Mouse (Mus musculus): ENCODE data around the gene Mgat5. TPM values are rescaled to one million over a fixed set of nuclear protein-coding genes. Genes with fewer than 3 reads are reported as not detected.

The Mgat5 gene
- polyA plus RNA-seq, 1 experiment from 2014 or later = 0.98 TPM

GRCm38 (mm10) chr1:127365706-127366105 lies 160.9 kb downstream of the Mgat5 start:
- no peaks in the 10 kb centered on the region for H3K27me3 ChIP-seq (ENCODE audit: control insufficient read depth, insufficient read depth, low read depth, low read length)
- ATAC-seq (ENCODE audit: low read depth) = no peak
- H3K9ac ChIP-seq (ENCODE audit: low read depth, low read length) = no peak overlapping the region
- H3K4me2 ChIP-seq (ENCODE audit: low read depth, low read length) = no peak overlapping the region
- no peaks in the 10 kb centered on the region for H3K36me3 ChIP-seq (ENCODE audit: control insufficient read depth, insufficient read depth)
- WGBS (ENCODE audit: insufficient replicate concordance) = 81% methylated on average over 5 of the region's 5 CpGs
- H3K4me3 ChIP-seq (ENCODE audit: low read depth, low read length) = no peak overlapping the region
- H3K4me1 ChIP-seq (ENCODE audit: control insufficient read depth, low read depth, low read length) = no peaks in the 10 kb centered on the region
- no peaks in the 10 kb centered on the region for H3K9me3 ChIP-seq (replicated peaks; ENCODE audit: control insufficient read depth, low read length)
- no peak overlapping the region for H3K27ac ChIP-seq (ENCODE audit: low read length)

- no peak for ATAC-seq (ENCODE audit: low read depth)
- H3K4me2 ChIP-seq (ENCODE audit: low read depth, low read length) = no peak overlapping the region
- WGBS (ENCODE audit: insufficient replicate concordance) = 71% methylated on average over 10 of the region's 10 CpGs
Measured at GRCm38 (mm10) chr1:127366111-127366510, 161.3 kb downstream of the Mgat5 start.

DNA sequence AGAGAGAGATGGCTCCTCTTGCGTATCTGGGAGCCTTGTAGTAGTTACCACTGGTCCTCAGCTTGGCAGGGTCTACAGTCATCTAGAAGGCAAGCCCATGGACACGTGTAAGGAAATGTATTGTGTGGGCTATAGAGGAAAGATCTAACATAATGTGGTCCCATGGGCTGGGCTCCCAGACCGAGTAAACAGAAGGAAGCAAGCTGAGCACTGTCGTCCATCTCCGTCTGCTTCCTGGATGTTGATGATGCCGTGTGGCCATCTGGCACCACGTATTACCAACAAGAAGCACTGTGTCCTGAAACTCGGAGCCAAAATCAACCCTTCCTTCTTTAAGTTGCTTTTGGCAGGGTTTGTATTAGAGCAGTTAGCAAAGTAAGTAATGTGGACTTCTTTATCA lies 163.7 kb downstream of the Mgat5 start:
- Histone ChIP-seq H3K4me3 (ENCODE audit: low read depth, low read length) (no peak overlapping the region), H3K27me3 (ENCODE audit: control insufficient read depth, insufficient read depth, low read depth, low read length) (no peaks in the 10 kb centered on the region), H3K36me3 (ENCODE audit: control insufficient read depth, insufficient read depth) (no peaks in the 10 kb centered on the region), H3K27ac (ENCODE audit: low read length) (no peak overlapping the region), H3K9ac (ENCODE audit: low read depth, low read length) (no peak overlapping the region), H3K4me1 (ENCODE audit: control insufficient read depth, low read depth, low read length) (no peaks in the 10 kb centered on the region), H3K4me2 (ENCODE audit: low read depth, low read length) (no peak overlapping the region), H3K9me3 (replicated peaks; ENCODE audit: control insufficient read depth, low read length) (no peaks in the 10 kb centered on the region)
- 77% methylated on average over 8 of the region's 8 CpGs for WGBS (ENCODE audit: insufficient replicate concordance)
- no peak for ATAC-seq (ENCODE audit: low read depth)

More at GRCm38 (mm10) chr1:127366111-127366510, 161.3 kb downstream of the Mgat5 start:
- Histone ChIP-seq H3K4me3 (ENCODE audit: low read depth, low read length) (no peak overlapping the region), H3K36me3 (ENCODE audit: control insufficient read depth, insufficient read depth) (no peaks in the 10 kb centered on the region), H3K27me3 (ENCODE audit: control insufficient read depth, insufficient read depth, low read depth, low read length) (no peaks in the 10 kb centered on the region), H3K9me3 (replicated peaks; ENCODE audit: control insufficient read depth, low read length) (no peaks in the 10 kb centered on the region), H3K27ac (ENCODE audit: low read length) (no peak overlapping the region), H3K9ac (ENCODE audit: low read depth, low read length) (no peak overlapping the region), H3K4me1 (ENCODE audit: control insufficient read depth, low read depth, low read length) (no peaks in the 10 kb centered on the region)

DNA sequence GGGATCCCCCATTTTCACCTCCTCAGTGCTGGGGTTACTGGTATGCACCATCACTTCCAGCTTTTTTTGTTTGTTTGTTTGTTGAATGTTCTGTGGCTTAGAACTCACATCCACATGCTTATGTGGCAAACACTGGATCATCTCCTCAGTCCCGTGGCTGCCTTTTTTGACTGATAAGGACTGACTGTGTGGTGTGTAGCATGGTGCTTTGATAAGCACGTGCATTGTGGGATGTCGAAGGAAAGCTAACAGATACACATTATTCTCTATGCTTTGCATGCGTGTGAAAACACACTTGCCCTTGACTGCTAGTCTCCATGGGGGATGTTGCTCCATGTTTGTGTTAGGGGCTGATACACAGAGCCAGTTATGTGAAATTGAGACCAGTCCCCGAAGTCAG lies 164.7 kb downstream of the Mgat5 start:
- WGBS (ENCODE audit: insufficient replicate concordance) = 39% methylated on average over 5 of the region's 5 CpGs
- H3K9me3 ChIP-seq (replicated peaks; ENCODE audit: control insufficient read depth, low read length) = no peaks in the 10 kb centered on the region
- no peak overlapping the region for H3K4me3 ChIP-seq (ENCODE audit: low read depth, low read length)
- no peak overlapping the region for H3K27ac ChIP-seq (ENCODE audit: low read length)
- no peak overlapping the region for H3K4me2 ChIP-seq (ENCODE audit: low read depth, low read length)
- no peaks in the 10 kb centered on the region for H3K36me3 ChIP-seq (ENCODE audit: control insufficient read depth, insufficient read depth)
- H3K27me3 ChIP-seq (ENCODE audit: control insufficient read depth, insufficient read depth, low read depth, low read length) = no peaks in the 10 kb centered on the region
- no peak for ATAC-seq (ENCODE audit: low read depth)
- no peaks in the 10 kb centered on the region for H3K4me1 ChIP-seq (ENCODE audit: control insufficient read depth, low read depth, low read length)
- no peak overlapping the region for H3K9ac ChIP-seq (ENCODE audit: low read depth, low read length)

GRCm38 (mm10) chr1:127372096-127372495 lies 167.3 kb downstream of the Mgat5 start:
- Histone ChIP-seq H3K36me3 (ENCODE audit: control insufficient read depth, insufficient read depth) (no peaks in the 10 kb centered on the region), H3K9me3 (replicated peaks; ENCODE audit: control insufficient read depth, low read length) (no peaks in the 10 kb centered on the region), H3K27me3 (ENCODE audit: control insufficient read depth, insufficient read depth, low read depth, low read length) (no peaks in the 10 kb centered on the region), H3K4me2 (ENCODE audit: low read depth, low read length) (no peak overlapping the region), H3K9ac (ENCODE audit: low read depth, low read length) (no peak overlapping the region), H3K4me3 (ENCODE audit: low read depth, low read length) (no peak overlapping the region), H3K4me1 (ENCODE audit: control insufficient read depth, low read depth, low read length) (no peaks in the 10 kb centered on the region), H3K27ac (ENCODE audit: low read length) (no peak overlapping the region)
- 66% methylated on average over 4 of the region's 4 CpGs for WGBS (ENCODE audit: insufficient replicate concordance)
- ATAC-seq (ENCODE audit: low read depth) = no peak

GRCm38 (mm10) chr1:127373559-127373958 lies 168.7 kb downstream of the Mgat5 start:
- Histone ChIP-seq H3K9ac (ENCODE audit: low read depth, low read length) (no peak overlapping the region), H3K27ac (ENCODE audit: low read length) (no peak overlapping the region), H3K27me3 (ENCODE audit: control insufficient read depth, insufficient read depth, low read depth, low read length) (no peaks in the 10 kb centered on the region), H3K9me3 (replicated peaks; ENCODE audit: control insufficient read depth, low read length) (no peaks in the 10 kb centered on the region), H3K4me2 (ENCODE audit: low read depth, low read length) (no peak overlapping the region), H3K4me3 (ENCODE audit: low read depth, low read length) (no peak overlapping the region), H3K4me1 (ENCODE audit: control insufficient read depth, low read depth, low read length) (no peaks in the 10 kb centered on the region), H3K36me3 (ENCODE audit: control insufficient read depth, insufficient read depth) (no peaks in the 10 kb centered on the region)
- WGBS (ENCODE audit: insufficient replicate concordance) = 72% methylated on average over 5 of the region's 5 CpGs
- ATAC-seq (ENCODE audit: low read depth) = no peak

DNA sequence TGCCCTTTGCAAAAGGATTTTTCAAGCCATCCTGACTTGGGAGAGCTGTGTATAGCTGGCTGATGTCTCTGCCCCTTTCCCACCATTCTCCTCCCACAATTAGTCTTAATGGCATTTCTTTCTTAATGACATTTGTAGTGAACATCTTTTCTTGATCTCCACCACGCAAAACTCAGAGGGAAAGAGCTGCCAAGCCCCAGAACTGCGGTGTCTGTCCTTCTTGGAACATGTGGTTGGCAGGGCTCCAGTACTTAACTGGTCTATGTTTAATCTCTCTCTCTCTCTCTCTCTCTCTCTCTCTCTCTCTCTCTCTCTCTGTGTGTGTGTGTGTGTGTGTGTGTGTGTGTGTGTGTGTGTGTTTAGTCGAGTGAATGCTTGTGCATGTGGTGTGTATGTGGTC lies 169.3 kb downstream of the Mgat5 start:
- no peak overlapping the region for H3K4me3 ChIP-seq (ENCODE audit: low read depth, low read length)
- no peak for ATAC-seq (ENCODE audit: low read depth)

GRCm38 (mm10) chr1:127380140-127380539 lies 175.3 kb downstream of the Mgat5 start:
- H3K4me3 ChIP-seq (ENCODE audit: low read depth, low read length) = no peak overlapping the region
- no peak for ATAC-seq (ENCODE audit: low read depth)
- H3K9me3 ChIP-seq (replicated peaks; ENCODE audit: control insufficient read depth, low read length) = no peaks in the 10 kb centered on the region
- WGBS (ENCODE audit: insufficient replicate concordance) = 52% methylated on average over 4 of the region's 4 CpGs
- H3K9ac ChIP-seq (ENCODE audit: low read depth, low read length) = no peak overlapping the region
- H3K36me3 ChIP-seq (ENCODE audit: control insufficient read depth, insufficient read depth) = no peaks in the 10 kb centered on the region
- no peaks in the 10 kb centered on the region for H3K4me1 ChIP-seq (ENCODE audit: control insufficient read depth, low read depth, low read length)
- no peak overlapping the region for H3K27ac ChIP-seq (ENCODE audit: low read length)
- no peaks in the 10 kb centered on the region for H3K27me3 ChIP-seq (ENCODE audit: control insufficient read depth, insufficient read depth, low read depth, low read length)
- no peak overlapping the region for H3K4me2 ChIP-seq (ENCODE audit: low read depth, low read length)

More for the DNA sequence above, 169.3 kb downstream of the Mgat5 start:
- Histone ChIP-seq H3K9me3 (replicated peaks; ENCODE audit: control insufficient read depth, low read length) (no peaks in the 10 kb centered on the region), H3K4me1 (ENCODE audit: control insufficient read depth, low read depth, low read length) (no peaks in the 10 kb centered on the region), H3K27ac (ENCODE audit: low read length) (no peak overlapping the region), H3K27me3 (ENCODE audit: control insufficient read depth, insufficient read depth, low read depth, low read length) (no peaks in the 10 kb centered on the region), H3K9ac (ENCODE audit: low read depth, low read length) (no peak overlapping the region), H3K4me2 (ENCODE audit: low read depth, low read length) (no peak overlapping the region), H3K36me3 (ENCODE audit: control insufficient read depth, insufficient read depth) (no peaks in the 10 kb centered on the region)
- WGBS (ENCODE audit: insufficient replicate concordance) = 52% methylated on average over 3 of the region's 3 CpGs

GRCm38 (mm10) chr1:127380749-127381501 lies 176.1 kb downstream of the Mgat5 start:
- Histone ChIP-seq H3K36me3 (ENCODE audit: control insufficient read depth, insufficient read depth) (no peaks in the 10 kb centered on the region), H3K4me3 (ENCODE audit: low read depth, low read length) (no peak overlapping the region), H3K27ac (ENCODE audit: low read length) (no peak overlapping the region), H3K4me1 (ENCODE audit: control insufficient read depth, low read depth, low read length) (no peaks in the 10 kb centered on the region), H3K27me3 (ENCODE audit: control insufficient read depth, insufficient read depth, low read depth, low read length) (no peaks in the 10 kb centered on the region), H3K4me2 (ENCODE audit: low read depth, low read length) (no peak overlapping the region), H3K9ac (ENCODE audit: low read depth, low read length) (no peak overlapping the region), H3K9me3 (replicated peaks; ENCODE audit: control insufficient read depth, low read length) (no peaks in the 10 kb centered on the region)
- 66% methylated on average over 13 of the region's 13 CpGs for WGBS (ENCODE audit: insufficient replicate concordance)
- no peak for ATAC-seq (ENCODE audit: low read depth)
